15 mouse cellular contexts compared by ENCODE assay signal in the genomic region with DNA sequence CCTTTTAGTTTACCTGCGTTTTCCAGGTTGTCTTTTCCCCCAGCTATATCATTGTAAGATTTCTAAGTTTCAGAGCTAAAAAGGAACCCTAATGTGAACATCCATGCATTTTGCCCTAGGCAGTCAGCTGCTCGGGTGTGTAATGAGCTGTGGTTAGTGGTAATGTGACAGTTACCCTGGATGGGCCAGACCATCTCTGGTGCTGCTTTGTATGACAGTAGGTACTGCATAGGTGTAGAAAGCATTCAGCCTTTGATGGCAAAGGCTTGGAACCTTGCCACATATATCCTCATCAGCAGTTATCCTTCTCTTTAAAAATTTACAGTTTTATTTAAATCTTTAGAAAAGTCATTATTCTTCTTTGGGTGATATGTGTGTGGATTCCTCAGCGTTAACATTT.
A peak's percentile ranks its signal among the peaks of the same experiment; 100 is the strongest.
DNase-seq lines count a peak whose midpoint lies in the region; ATAC-seq and TF ChIP-seq lines count a peak whose summit lies in the region.
"Had no signal": no experiment of that assay in that cellular context is flagged by ENCODE, and none has a peak within 500 bp of the region (broad histone marks: within the 10 kb centered on the region; RNA-seq: fewer than 3 reads in every experiment).

No protein-coding gene starts in this region.

- no peak for TF ChIP-seq CTCF in hindbrain, postnatal 0 days (IDR thresholded peaks at IDR 0.05; ENCODE audit: low read depth)

- 0 out of 2 replicates have a peak, but pooled peaks have one; percentile 31 for ATAC-seq in forebrain, embryonic 13.5 days
- no peak for ATAC-seq in forebrain, embryonic 15.5 days (replicated peaks)
- 0 out of 2 replicates have a peak, but pooled peaks have one; percentile 71 for ATAC-seq in hindbrain, postnatal 0 days
- peak; percentile 65; the same call in 1 of the 2 replicates for ATAC-seq in neural tube, embryonic 13.5 days (ENCODE audit: low read depth)

- H3K27me3 ChIP-seq in forebrain, embryonic 13.5 days, result no peaks in the 10 kb centered on the region; the same call in 1 of the 2 replicates
- no peaks in the 10 kb centered on the region for H3K27me3 ChIP-seq in forebrain, embryonic 15.5 days
- H3K27me3 ChIP-seq in hindbrain, postnatal 0 days (ENCODE audit: insufficient read depth, low read length), result no peaks in the 10 kb centered on the region
- H3K27me3 ChIP-seq in neural tube, embryonic 13.5 days, result no peaks in the 10 kb centered on the region
- H3K27me3 ChIP-seq: liver, embryonic 15.5 days had no signal

- WGBS in forebrain, embryonic 13.5 days, result 71% methylated on average over 3 of the region's 3 CpGs
- WGBS in forebrain, embryonic 15.5 days, result 69% methylated on average over 3 of the region's 3 CpGs
- 57% methylated on average over 3 of the region's 3 CpGs for WGBS in hindbrain, postnatal 0 days
- 52% methylated on average over 3 of the region's 3 CpGs for WGBS in neural tube, embryonic 13.5 days

- no peak overlapping the region for H3K4me3 ChIP-seq in forebrain, embryonic 13.5 days
- H3K4me3 ChIP-seq in forebrain, embryonic 15.5 days, result no peak overlapping the region
- no peak overlapping the region for H3K4me3 ChIP-seq in hindbrain, postnatal 0 days (ENCODE audit: low read length)
- H3K4me3 ChIP-seq in neural tube, embryonic 13.5 days, result no peak overlapping the region
- H3K4me3 ChIP-seq: liver, embryonic 15.5 days had no signal

- no peaks in the 10 kb centered on the region for H3K36me3 ChIP-seq in forebrain, embryonic 13.5 days (ENCODE audit: poor library complexity, severe bottlenecking)
- no peaks in the 10 kb centered on the region for H3K36me3 ChIP-seq in forebrain, embryonic 15.5 days
- no peaks in the 10 kb centered on the region for H3K36me3 ChIP-seq in hindbrain, postnatal 0 days (ENCODE audit: insufficient read depth, low read length)
- no peaks in the 10 kb centered on the region for H3K36me3 ChIP-seq in neural tube, embryonic 13.5 days
- H3K36me3 ChIP-seq: liver, embryonic 15.5 days had no signal

- DNase-seq in hindbrain, postnatal 0 days (ENCODE audit: low spot score), result no peak
- no peak for DNase-seq in urinary bladder, postnatal 36 days (ENCODE audit: low spot score in 2 of 2)
- no peak for DNase-seq in heart, adult 9 months (ENCODE audit: low spot score in 2 of 2)
- no peak for DNase-seq in testis, postnatal 10 days (ENCODE audit: low spot score)
- DNase-seq: adrenal gland, postnatal 10 days; cerebellum, postnatal 14 days; gastrocnemius, postnatal 36 days; kidney, adult 18-20 months; thymus, postnatal 36 days had no signal

- H3K9me3 ChIP-seq in forebrain, embryonic 13.5 days (replicated peaks), result no peaks in the 10 kb centered on the region
- no peaks in the 10 kb centered on the region for H3K9me3 ChIP-seq in forebrain, embryonic 15.5 days
- no peaks in the 10 kb centered on the region for H3K9me3 ChIP-seq in hindbrain, postnatal 0 days (ENCODE audit: low read length)
- H3K9me3 ChIP-seq in neural tube, embryonic 13.5 days, result no peaks in the 10 kb centered on the region
- H3K9me3 ChIP-seq: liver, embryonic 15.5 days had no signal

- peak overlapping the region; percentile 80 for H3K27ac ChIP-seq in forebrain, embryonic 13.5 days
- peak overlapping the region; percentile 73 for H3K27ac ChIP-seq in forebrain, embryonic 15.5 days (replicated peaks)
- no peak overlapping the region for H3K27ac ChIP-seq in hindbrain, postnatal 0 days
- H3K27ac ChIP-seq in neural tube, embryonic 13.5 days (replicated peaks), result peak overlapping the region; percentile 89
- H3K27ac ChIP-seq: kidney, postnatal 0 days; liver, embryonic 15.5 days; macrophage had no signal

- H3K9ac ChIP-seq in forebrain, embryonic 13.5 days, result no peak overlapping the region
- no peak overlapping the region for H3K9ac ChIP-seq in forebrain, embryonic 15.5 days (replicated peaks)
- no peak overlapping the region for H3K9ac ChIP-seq in hindbrain, postnatal 0 days (replicated peaks; ENCODE audit: low read length)
- H3K9ac ChIP-seq in neural tube, embryonic 13.5 days, result peak overlapping the region; percentile 49; the same call in 1 of the 2 replicates
- H3K9ac ChIP-seq: liver, embryonic 15.5 days had no signal

- H3K4me2 ChIP-seq in forebrain, embryonic 13.5 days, result 0 out of 2 replicates have a peak overlapping the region, but pooled peaks have one; percentile 4
- H3K4me2 ChIP-seq in forebrain, embryonic 15.5 days (replicated peaks), result no peak overlapping the region
- H3K4me2 ChIP-seq in hindbrain, postnatal 0 days (ENCODE audit: low read depth, low read length), result no peak overlapping the region
- peak overlapping the region; percentile 36 for H3K4me2 ChIP-seq in neural tube, embryonic 13.5 days
- H3K4me2 ChIP-seq: liver, embryonic 15.5 days had no signal

- peaks cover 28% of the 10 kb centered on the region for H3K4me1 ChIP-seq in forebrain, embryonic 13.5 days
- peaks cover 23% of the 10 kb centered on the region for H3K4me1 ChIP-seq in forebrain, embryonic 15.5 days
- H3K4me1 ChIP-seq in hindbrain, postnatal 0 days (ENCODE audit: insufficient read depth, low read length), result peaks cover 15% of the 10 kb centered on the region
- H3K4me1 ChIP-seq in neural tube, embryonic 13.5 days (replicated peaks), result peaks cover 44% of the 10 kb centered on the region
- H3K4me1 ChIP-seq: liver, embryonic 15.5 days had no signal

Comparison
In these comparisons a context has a peak if more than half of its experiments do, and no peak if none do; other contexts are left out.
1. H3K4me2 ChIP-seq: peak in forebrain, embryonic 13.5 days (single experiment) and neural tube, embryonic 13.5 days (single experiment); none in forebrain, embryonic 15.5 days (single experiment) and hindbrain, postnatal 0 days (single experiment).